Mouse (Mus musculus) midbrain, embryonic 16.5 days (tissue): ENCODE results near the gene Dynlt1c. TPM values are rescaled to one million over a fixed set of nuclear protein-coding genes. Genes with fewer than 3 reads are reported as not detected.
A peak's percentile ranks its signal among the peaks of the same experiment; 100 is the strongest.
"Not testable (repeated sequence)": the region's sequence is repeated elsewhere in the genome, so short reads cannot be mapped to it uniquely, and the experiment has no call there.

Source experiments
- ATAC-seq: fragments of 200-750 bp; cut with Nextera tagmentation; 2 replicates; pipeline ENCODE4 v1.8.0; 2017; ENCODE audit warnings: moderate TSS enrichment
- H3K27ac ChIP-seq: fragments of 300-500 bp; sonication (generic); 2 replicates; pipeline ENCODE4 v1.5.1; 2014; ENCODE audit warnings: mild to moderate bottlenecking, low read length, mixed read lengths
- H3K27me3 ChIP-seq: fragments of 300-500 bp; sonication (generic); 2 replicates; pipeline ENCODE4 v1.6.1; 2014; ENCODE audit warnings: low read depth, low read length, mixed read lengths; ENCODE audit not compliant: control insufficient read depth, insufficient read depth
- H3K36me3 ChIP-seq: fragments of 300-500 bp; sonication (generic); 2 replicates; pipeline ENCODE4 v1.6.1; 2014; ENCODE audit warnings: mild to moderate bottlenecking, low read length, moderate library complexity, mixed read lengths; ENCODE audit not compliant: control insufficient read depth, insufficient read depth
- H3K4me1 ChIP-seq: fragments of 300-500 bp; sonication (generic); 2 replicates; pipeline ENCODE4 v1.6.1; 2014; ENCODE audit warnings: mild to moderate bottlenecking, low read length, mixed read lengths; ENCODE audit not compliant: control insufficient read depth, insufficient read depth
- H3K4me2 ChIP-seq: fragments of 300-500 bp; sonication (generic); 2 replicates; pipeline ENCODE4 v1.6.1; 2014; ENCODE audit warnings: mild to moderate bottlenecking, low read length, mixed read lengths
- H3K4me3 ChIP-seq: fragments of 300-500 bp; sonication (generic); 2 replicates; pipeline ENCODE4 v1.5.1; 2014; ENCODE audit warnings: low read depth, mild to moderate bottlenecking, low read length, moderate library complexity, mixed read lengths
- H3K9ac ChIP-seq: fragments of 300-500 bp; sonication (generic); 2 replicates; pipeline ENCODE4 v1.6.1; 2014; ENCODE audit warnings: low read depth, low read length, mixed read lengths
- H3K9me3 ChIP-seq: fragments of 300-500 bp; sonication (generic); replicated peaks from 2 replicates; pipeline ENCODE4 v1.6.1; 2014; ENCODE audit warnings: mild to moderate bottlenecking, low read length, mixed read lengths; ENCODE audit not compliant: control insufficient read depth, poor library complexity, severe bottlenecking
- WGBS: fragments of 180-500 bp; shearing (Covaris S2); extraction: QIAGEN DNeasy Blood & Tissue Kit; methylation state at CpG from one replicate; pipeline ENCODE4 v1.1.7; 2014; 5-methylcytosine and 5-hydroxymethylcytosine counted together
- polyA plus RNA-seq: library from polyadenylated mRNA; unstranded; fragments of >200 nt; fragmentation: Nextera tagmentation; extraction: Ambion mirVana; gene quantifications from 2 replicates; pipeline ENCODE4 v1.2.1, GENCODE M21; 2015

Gene Dynlt1c
- polyA plus RNA-seq, 1 experiment from 2014 or later, result 61.5 TPM

- H3K4me2 ChIP-seq, H3K9ac ChIP-seq, H3K9me3 ChIP-seq, H3K27ac ChIP-seq, H3K27me3 ChIP-seq, H3K36me3 ChIP-seq, ATAC-seq, H3K4me1 ChIP-seq, H3K4me3 ChIP-seq: not testable (repeated sequence)
- 85% methylated on average over 5 of the region's 9 CpGs for WGBS
Measured at GRCm38 (mm10) chr17:6614316-6614715, 12.8 kb downstream of the Dynlt1c start.

- not testable (repeated sequence) for H3K36me3 ChIP-seq, H3K9me3 ChIP-seq, H3K4me3 ChIP-seq, ATAC-seq, H3K27me3 ChIP-seq, H3K4me2 ChIP-seq, H3K27ac ChIP-seq, H3K4me1 ChIP-seq, H3K9ac ChIP-seq
- 97% methylated on average over 9 of the region's 9 CpGs for WGBS
Measured at GRCm38 (mm10) chr17:6616731-6617130, 15.3 kb downstream of the Dynlt1c start.

GRCm38 (mm10) chr17:6617689-6618400 is 16.4 kb downstream of the Dynlt1c start:
- not testable (repeated sequence) for H3K4me1 ChIP-seq, H3K27ac ChIP-seq, H3K27me3 ChIP-seq, H3K9ac ChIP-seq, H3K36me3 ChIP-seq, H3K4me3 ChIP-seq, H3K4me2 ChIP-seq, H3K9me3 ChIP-seq
- 0 out of 2 replicates have a peak, but pooled peaks have one; percentile 28 for ATAC-seq
- 73% methylated on average over 6 of the region's 13 CpGs for WGBS

- not testable (repeated sequence) for H3K27me3 ChIP-seq, H3K4me2 ChIP-seq, H3K4me1 ChIP-seq, H3K4me3 ChIP-seq, H3K27ac ChIP-seq, H3K9me3 ChIP-seq, H3K36me3 ChIP-seq, H3K9ac ChIP-seq, ATAC-seq
- WGBS, result 79% methylated on average over 5 of the region's 5 CpGs
Measured at GRCm38 (mm10) chr17:6619271-6619670, 17.8 kb downstream of the Dynlt1c start.

GRCm38 (mm10) chr17:6620035-6620434 is 18.6 kb downstream of the Dynlt1c start:
- H3K27me3 ChIP-seq, H3K27ac ChIP-seq, H3K36me3 ChIP-seq, H3K4me3 ChIP-seq, H3K9ac ChIP-seq, H3K4me1 ChIP-seq, H3K4me2 ChIP-seq, ATAC-seq, H3K9me3 ChIP-seq: not testable (repeated sequence)
- 77% methylated on average over 3 of the region's 6 CpGs for WGBS

- not testable (repeated sequence) for H3K9me3 ChIP-seq, H3K4me2 ChIP-seq, H3K36me3 ChIP-seq, ATAC-seq, H3K9ac ChIP-seq, H3K4me1 ChIP-seq, H3K27me3 ChIP-seq, H3K4me3 ChIP-seq, H3K27ac ChIP-seq
- 82% methylated on average over 17 of the region's 20 CpGs for WGBS
Measured at GRCm38 (mm10) chr17:6620730-6621451, 19.4 kb downstream of the Dynlt1c start.

- ATAC-seq, H3K36me3 ChIP-seq, H3K4me3 ChIP-seq, H3K9me3 ChIP-seq, H3K4me2 ChIP-seq, H3K27ac ChIP-seq, H3K4me1 ChIP-seq, H3K27me3 ChIP-seq, H3K9ac ChIP-seq: not testable (repeated sequence)
- 87% methylated on average over 11 of the region's 12 CpGs for WGBS
Measured at GRCm38 (mm10) chr17:6621976-6622375, 20.5 kb downstream of the Dynlt1c start.

- H3K4me3 ChIP-seq, H3K4me2 ChIP-seq, H3K36me3 ChIP-seq, ATAC-seq, H3K27ac ChIP-seq, H3K4me1 ChIP-seq, H3K27me3 ChIP-seq, H3K9ac ChIP-seq, H3K9me3 ChIP-seq: not testable (repeated sequence)
- 45% methylated on average over 1 of the region's 6 CpGs for WGBS
Measured at GRCm38 (mm10) chr17:6624926-6625558, 23.6 kb downstream of the Dynlt1c start.

- not testable (repeated sequence) for ATAC-seq, H3K9ac ChIP-seq, H3K4me1 ChIP-seq, H3K36me3 ChIP-seq, H3K4me2 ChIP-seq, H3K9me3 ChIP-seq, H3K27me3 ChIP-seq, H3K27ac ChIP-seq, H3K4me3 ChIP-seq
- 86% methylated on average over 4 of the region's 4 CpGs for WGBS
Measured at GRCm38 (mm10) chr17:6630398-6630797, 28.9 kb downstream of the Dynlt1c start.
